Mouse (Mus musculus) spleen, postnatal 4 days (tissue): ENCODE measurements around the gene Cilp.
"Not testable (repeated sequence)": the region's sequence is repeated elsewhere in the genome, so short reads cannot be mapped to it uniquely, and the experiment has no call there.

Experiments
- DNase-seq, 2 experiments: peaks; one replicate each; pipeline ENCODE4 v3.0.0; 2022; ENCODE audit warnings: low spot score in 2 of 2

Cilp gene

GRCm38 (mm10) chr9:65247502-65248376 is 17.2 kb upstream of the Cilp start:
- no peak for DNase-seq

GRCm38 (mm10) chr9:65248377-65248690 is 16.6 kb upstream of the Cilp start:
- DNase-seq = no peak

DNA sequence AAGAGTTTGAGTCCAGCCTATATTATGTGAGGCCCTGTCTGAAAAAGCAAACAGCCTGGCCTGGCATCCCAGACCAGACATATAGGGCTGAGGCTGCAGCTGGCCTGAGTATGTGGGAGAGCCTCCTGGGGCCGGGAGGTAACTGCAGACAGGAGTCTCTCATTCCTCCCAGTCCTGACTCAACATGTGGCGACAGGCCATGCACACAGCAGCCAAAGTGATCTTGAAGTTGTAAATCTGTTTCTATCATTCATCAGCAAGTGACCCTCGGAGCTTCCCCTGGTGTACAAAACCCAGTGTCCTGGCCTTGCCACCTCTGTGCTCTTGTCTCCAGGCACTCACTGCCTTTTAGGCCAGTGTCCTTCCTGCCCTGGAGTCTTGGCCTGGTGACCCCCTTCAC is 13.0 kb upstream of the Cilp start:
- DNase-seq = no peak

DNA sequence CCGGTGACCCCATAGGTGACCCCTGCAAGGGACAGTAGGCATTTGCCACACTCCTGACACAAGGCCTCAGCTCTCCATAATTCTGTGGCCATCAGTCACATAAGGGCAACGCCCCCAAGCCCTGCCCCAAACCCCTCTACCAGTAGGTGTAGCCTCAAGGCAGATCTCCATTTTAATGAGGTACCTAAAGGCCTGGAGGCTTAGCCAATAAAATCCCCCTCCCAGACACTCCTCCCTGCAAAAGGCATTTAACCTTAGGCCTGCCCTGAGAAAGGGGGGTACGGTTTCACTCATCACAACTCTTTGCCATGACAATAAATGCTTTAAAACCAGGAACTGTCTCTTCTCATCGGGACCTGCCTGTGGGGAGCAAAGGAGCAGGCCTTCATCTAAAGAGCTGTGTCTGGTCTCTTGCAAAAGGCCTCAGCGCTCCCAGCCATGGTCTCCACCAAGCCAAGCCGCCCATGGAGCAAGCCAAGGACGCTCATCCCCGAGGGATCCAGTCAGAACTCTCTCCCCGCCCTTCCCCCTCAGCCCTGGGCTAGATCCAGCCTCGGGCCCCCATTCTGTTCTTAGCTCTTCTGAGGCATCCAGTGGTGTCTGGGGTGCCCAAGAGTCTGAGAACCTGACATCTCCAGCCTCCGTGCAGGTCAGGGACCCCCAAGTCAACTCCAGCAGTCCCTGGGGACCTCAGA is 8.9 kb upstream of the Cilp start:
- DNase-seq = no peak

- DNase-seq = no peak
These were observed 7.6 kb upstream of the Cilp start for GRCm38 (mm10) chr9:65257218-65257910.

DNA sequence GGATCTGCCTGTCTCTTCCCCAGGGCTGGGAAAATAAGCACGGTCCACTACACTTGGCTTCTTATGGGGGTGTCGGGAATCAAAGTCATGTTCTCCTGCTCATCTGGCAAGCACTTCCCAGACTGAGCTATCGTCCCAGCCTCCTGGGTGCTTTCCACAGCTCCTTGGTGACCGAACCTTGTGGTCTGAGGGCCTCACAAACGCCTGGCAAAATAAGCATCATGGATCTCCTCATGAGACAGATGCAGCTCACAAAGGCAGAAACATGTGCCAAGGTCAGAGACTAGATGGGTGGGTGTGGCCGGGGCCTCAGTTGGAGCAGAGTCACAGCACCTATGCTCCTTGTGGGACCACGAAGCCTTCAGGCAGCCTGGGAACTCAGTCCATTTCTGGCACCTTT is 5.6 kb upstream of the Cilp start:
- DNase-seq = no peak

- DNase-seq = no peak
These were observed 3.3 kb upstream of the Cilp start for GRCm38 (mm10) chr9:65261591-65262230.

DNA sequence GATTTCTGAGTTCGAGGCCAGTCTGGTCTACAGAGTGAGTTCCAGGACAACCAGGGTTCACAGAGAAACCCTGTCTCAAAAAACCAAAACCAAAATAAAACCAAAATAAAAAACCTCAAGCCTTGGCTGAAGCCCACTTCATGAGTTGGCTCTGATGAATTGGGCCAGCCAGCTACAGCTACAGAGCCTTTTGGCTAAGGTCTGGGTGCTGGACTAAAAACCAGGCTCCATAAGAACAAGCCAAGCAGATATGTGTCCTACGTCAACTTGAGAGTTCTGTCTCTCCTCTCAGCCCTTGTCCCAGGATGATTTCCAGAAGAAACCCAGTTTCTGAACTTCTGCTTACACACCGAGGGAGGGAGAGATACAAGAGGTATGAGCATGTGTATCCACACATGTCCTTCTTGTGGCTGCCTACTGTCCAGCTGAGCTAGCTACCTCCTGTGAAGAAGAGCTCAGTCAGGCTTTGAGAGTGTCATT is 2.3 kb upstream of the Cilp start:
- DNase-seq = no peak

GRCm38 (mm10) chr9:65267742-65268515 is 2.9 kb downstream of the Cilp start:
- no peak for DNase-seq

DNA sequence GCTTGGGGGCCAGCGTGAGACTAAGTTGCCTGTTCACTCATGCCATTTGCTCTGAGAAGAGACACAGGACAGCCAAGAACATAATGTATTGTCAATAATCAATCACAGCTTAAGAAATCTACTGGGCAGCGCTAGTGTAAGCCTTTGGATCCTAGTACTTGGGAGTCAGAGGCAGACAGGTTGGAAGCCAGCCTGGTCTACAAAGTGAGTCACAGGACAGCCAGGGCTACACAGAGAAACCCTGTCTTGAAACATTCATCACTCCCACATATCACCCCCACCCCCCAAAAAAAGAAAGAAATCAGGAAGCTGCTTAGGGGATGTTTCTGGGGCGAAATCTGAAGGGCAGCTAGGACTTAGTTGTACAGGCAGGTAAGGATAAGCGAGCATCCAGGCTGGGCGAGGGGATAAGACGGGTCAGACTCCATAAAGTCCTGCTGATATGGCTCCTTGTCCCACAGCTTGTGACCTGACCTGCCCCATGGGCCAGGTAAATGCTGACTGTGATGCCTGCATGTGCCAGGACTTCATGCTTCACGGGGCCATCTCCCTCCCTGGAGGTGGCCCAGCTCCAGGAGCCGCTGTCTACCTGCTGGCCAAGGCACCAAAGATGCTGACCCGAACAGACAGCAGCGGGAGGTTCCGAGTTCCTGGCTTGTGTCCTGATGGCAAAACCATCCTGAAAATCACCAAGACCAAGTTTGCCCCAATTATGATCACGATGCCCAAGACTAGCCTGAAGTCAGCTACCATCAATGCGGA is 8.2 kb downstream of the Cilp start:
- no peak for DNase-seq

DNA sequence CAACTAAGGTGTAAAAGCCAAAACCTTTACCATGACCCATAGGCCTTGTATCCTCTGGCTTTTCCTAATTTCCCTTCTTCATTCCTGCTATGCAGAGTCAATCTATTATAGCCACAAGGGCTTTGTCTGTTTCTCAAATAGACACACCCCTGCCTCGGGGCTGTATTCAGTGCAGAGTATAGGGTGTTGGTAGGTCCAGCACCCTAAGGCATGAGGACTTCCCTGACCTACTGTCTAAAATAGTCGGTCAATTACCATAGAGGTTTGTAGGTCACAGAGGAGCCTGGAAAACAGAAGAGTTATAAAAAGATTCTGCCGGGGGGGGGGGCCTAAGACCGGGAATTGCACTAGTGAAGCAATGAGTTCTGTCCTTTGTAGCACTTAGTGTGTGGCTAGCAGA is 8.9 kb downstream of the Cilp start:
- no peak for DNase-seq

- not testable (repeated sequence) for DNase-seq
These were observed 9.9 kb downstream of the Cilp start for GRCm38 (mm10) chr9:65274851-65275250.

GRCm38 (mm10) chr9:65275810-65276530 is 11.0 kb downstream of the Cilp start:
- no peak for DNase-seq

GRCm38 (mm10) chr9:65281536-65282151 is 16.7 kb downstream of the Cilp start:
- no peak for DNase-seq

- DNase-seq = no peak
These were observed 18.3 kb downstream of the Cilp start for GRCm38 (mm10) chr9:65283301-65283700.

DNA sequence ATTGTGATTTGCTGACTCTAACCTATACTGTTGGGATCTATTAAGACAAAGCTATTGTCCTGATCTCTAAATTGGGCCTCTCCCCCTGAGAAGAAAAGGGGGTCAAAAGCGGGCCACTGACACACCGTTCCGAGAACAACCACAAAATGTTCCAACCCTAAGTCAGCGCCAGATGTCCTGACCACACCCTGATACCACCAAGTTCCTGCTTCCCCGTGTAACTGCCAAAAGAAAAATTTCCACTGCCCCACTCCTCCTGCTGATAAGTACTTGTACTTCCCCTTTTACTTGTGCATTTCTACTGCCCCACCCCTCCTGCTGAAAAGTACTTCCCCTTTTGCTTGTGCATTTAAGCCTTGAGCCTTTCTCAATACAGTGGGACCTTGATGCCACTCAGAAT is 23.3 kb downstream of the Cilp start:
- not testable (repeated sequence) for DNase-seq

DNA sequence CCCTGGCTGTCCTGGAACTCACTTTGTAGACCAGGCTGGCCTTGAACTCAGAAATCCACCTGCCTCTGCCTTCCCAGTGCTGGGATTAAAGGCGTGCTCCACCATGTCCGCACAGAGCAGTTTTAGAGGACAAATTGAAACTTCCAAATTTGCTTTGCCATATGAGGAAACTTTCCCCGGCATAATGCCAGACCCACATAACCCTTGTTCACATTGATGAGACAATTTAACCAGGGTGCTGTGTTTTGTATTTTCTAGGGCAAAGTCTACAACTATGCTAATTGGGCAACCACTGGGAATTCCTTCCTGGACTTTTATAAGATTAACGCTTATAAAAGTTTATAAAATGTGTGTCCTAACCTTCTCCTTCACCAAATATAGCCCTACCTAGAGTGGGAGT is 25.0 kb downstream of the Cilp start:
- DNase-seq = no peak

DNA sequence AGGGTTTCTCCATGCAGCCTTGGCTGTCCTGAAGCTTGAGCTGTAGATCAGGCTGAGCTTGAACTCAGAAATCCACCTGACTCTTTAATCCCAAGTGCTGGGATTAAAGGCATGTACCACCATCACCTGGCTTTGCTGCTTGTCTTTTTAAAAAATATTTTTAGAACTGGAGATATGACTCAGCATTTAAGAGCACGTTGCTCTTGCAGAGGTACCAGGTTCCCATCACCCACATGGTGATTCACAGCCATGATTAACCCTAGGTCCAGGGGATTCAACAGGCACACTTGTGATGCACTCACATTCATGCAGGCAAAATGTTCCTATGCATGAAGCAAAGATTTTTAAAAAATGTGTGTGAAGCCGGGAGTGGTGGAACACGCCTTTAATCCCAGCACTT is 27.4 kb downstream of the Cilp start:
- DNase-seq = no peak

GRCm38 (mm10) chr9:65293119-65293518 is 28.1 kb downstream of the Cilp start:
- DNase-seq = no peak
